In the genomic region with DNA sequence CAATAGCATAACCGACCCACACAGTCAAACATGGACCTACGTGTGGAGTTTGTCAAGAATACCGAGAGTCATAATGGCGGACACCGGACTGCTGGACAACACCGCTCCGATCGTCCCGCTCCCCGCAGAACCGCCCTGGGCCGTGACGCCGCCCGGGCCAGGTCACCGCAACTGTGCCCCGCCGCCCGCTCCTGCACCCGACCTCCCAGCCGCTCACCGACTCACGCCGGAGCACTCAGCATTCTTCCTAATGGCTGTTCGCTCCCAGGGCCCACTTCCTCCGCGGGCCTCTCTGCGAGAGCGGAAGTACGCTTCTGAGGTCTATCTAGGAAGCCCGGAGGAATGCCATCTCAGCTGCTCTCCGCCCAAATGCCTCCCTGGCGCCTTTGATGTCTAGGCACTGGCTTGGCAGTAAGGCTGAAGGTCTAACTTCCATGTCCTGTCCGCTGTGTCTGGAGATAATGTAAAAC, we compare ENCODE assay signal across 8 mouse cellular contexts. TPM values are rescaled to one million over a fixed set of nuclear protein-coding genes. Genes with fewer than 3 reads are reported as not detected.
DNase-seq lines count a peak whose midpoint lies in the region; ATAC-seq lines count a peak whose summit lies in the region.

A gene (minus strand): TSS at position 310 of the 470 bp plus-strand sequence.

- peak; percentile 85 for DNase-seq in adipocyte (ENCODE audit: low spot score)
- DNase-seq in embryo, embryonic 10 days (ENCODE audit: low spot score): peak; percentile 91
- peak; percentile 63 for DNase-seq in gastrocnemius, postnatal 10 days
- peak; percentile 92 for DNase-seq in induced T-regulatory cell, adult 2 months (ENCODE audit: low read depth)
- peak; percentile 39 to 82 for DNase-seq in left cerebral cortex, adult 9 months (ENCODE audit: low spot score in 2 of 2)
- DNase-seq in right cerebral cortex, postnatal 14 days: peak; percentile 73
- DNase-seq in urinary bladder, postnatal 36 days (ENCODE audit: low spot score in 2 of 2): peak; percentile 61 to 79

- peak; percentile 99 for ATAC-seq in megakaryocyte progenitor cell, adult 5-6 weeks (replicated peaks; ENCODE audit: poor library complexity)

RNA-seq across cellular contexts. Expression of the gene that starts here (rescaled TPM):
- 10 to 100 TPM; 46.6 to 60.7 TPM for total RNA-seq in gastrocnemius, postnatal 10 days (2021)
- 27.2 and 35.6 TPM in 2 replicates for total RNA-seq in megakaryocyte progenitor cell, adult 5-6 weeks (2015)
- total RNA-seq in megakaryocyte progenitor cell, adult 5-6 weeks (2017): 56.0 and 80.6 TPM in 2 replicates

Comparison
In these comparisons a context has a peak if more than half of its experiments do, and no peak if none do; other contexts are left out.
1. Peak in every context shown above with its lines: DNase-seq and ATAC-seq.